Mouse (Mus musculus) forebrain, embryonic 11.5 days (tissue): ENCODE measurements around the gene Scamp3. TPM values are rescaled to one million over a fixed set of nuclear protein-coding genes. Genes with fewer than 3 reads are reported as not detected.
A peak's percentile ranks its signal among the peaks of the same experiment; 100 is the strongest.

Experiments used
- ATAC-seq: fragments of 200-750 bp; cut with Nextera tagmentation; replicated peaks from 2 replicates; pipeline ENCODE4 v1.8.0; 2017; ENCODE audit warnings: moderate TSS enrichment; ENCODE audit not compliant: low FRiP score
- DNase-seq: peaks from one replicate; pipeline ENCODE4 v3.0.0-alpha.2; 2017; ENCODE audit warnings: low spot score
- H3K27ac ChIP-seq: fragments of 300-500 bp; sonication (generic); 2 replicates; pipeline ENCODE4 v1.5.1; 2014; ENCODE audit warnings: low read depth, low read length
- H3K27me3 ChIP-seq: fragments of 300-500 bp; sonication (generic); 2 replicates; pipeline ENCODE4 v1.6.1; 2014; ENCODE audit warnings: mild to moderate bottlenecking, low read length, mixed read lengths; ENCODE audit not compliant: control insufficient read depth, insufficient read depth
- H3K36me3 ChIP-seq: fragments of 300-500 bp; sonication (generic); 2 replicates; pipeline ENCODE4 v1.6.1; 2014; ENCODE audit warnings: mild to moderate bottlenecking, low read length, moderate library complexity, mixed read lengths; ENCODE audit not compliant: control insufficient read depth, insufficient read depth
- H3K4me1 ChIP-seq: fragments of 300-500 bp; sonication (generic); replicated peaks from 2 replicates; pipeline ENCODE4 v1.6.1; 2014; ENCODE audit warnings: low read length, mixed read lengths; ENCODE audit not compliant: control insufficient read depth, insufficient read depth
- H3K4me2 ChIP-seq: fragments of 300-500 bp; sonication (generic); 2 replicates; pipeline ENCODE4 v1.6.1; 2014; ENCODE audit warnings: low read depth, mild to moderate bottlenecking, low read length, moderate library complexity, mixed read lengths; ENCODE audit not compliant: severe bottlenecking
- H3K4me3 ChIP-seq: fragments of 300-500 bp; sonication (generic); 2 replicates; pipeline ENCODE4 v1.5.1; 2014; ENCODE audit warnings: low read depth, low read length
- H3K9ac ChIP-seq: fragments of 300-500 bp; sonication (generic); 2 replicates; pipeline ENCODE4 v1.6.1; 2014; ENCODE audit warnings: low read length
- H3K9me3 ChIP-seq: fragments of 300-500 bp; sonication (generic); 2 replicates; pipeline ENCODE4 v1.6.1; 2016; ENCODE audit warnings: low read length, mixed read lengths; ENCODE audit not compliant: control insufficient read depth
- WGBS: fragments of 180-500 bp; shearing (Covaris S2); extraction: QIAGEN DNeasy Blood & Tissue Kit; methylation state at CpG from one replicate; pipeline ENCODE4 v1.1.7; 2014; 5-methylcytosine and 5-hydroxymethylcytosine counted together
- polyA plus RNA-seq: library from polyadenylated mRNA; unstranded; fragments of >200 nt; fragmentation: Nextera tagmentation; extraction: Ambion mirVana; gene quantifications from 2 replicates; pipeline ENCODE4 v1.2.1, GENCODE M21; 2014

Scamp3 gene
- polyA plus RNA-seq, 1 experiment from 2014 or later: 92.5 TPM

- no peak overlapping the region for H3K9ac ChIP-seq
- ATAC-seq (no peak), DNase-seq (peak; percentile 43)
- H3K27me3 ChIP-seq: no peaks in the 10 kb centered on the region
- H3K27ac ChIP-seq: no peak overlapping the region
- H3K36me3 ChIP-seq: peaks cover 23% of the 10 kb centered on the region
- H3K4me2 ChIP-seq: 0 out of 2 replicates have a peak overlapping the region, but pooled peaks have one; percentile 5
- peaks cover 17% of the 10 kb centered on the region; the same call in 1 of the 2 replicates for H3K4me1 ChIP-seq
- no peaks in the 10 kb centered on the region for H3K9me3 ChIP-seq
- H3K4me3 ChIP-seq: no peak overlapping the region
- 96% methylated on average over 19 of the region's 19 CpGs for WGBS
Observed at GRCm38 (mm10) chr3:89166945-89167344, 10.3 kb upstream of the Scamp3 start.

- H3K9ac ChIP-seq: no peak overlapping the region
- H3K4me3 ChIP-seq: no peak overlapping the region
- H3K4me1 ChIP-seq: peaks cover 5% of the 10 kb centered on the region; the same call in 1 of the 2 replicates
- H3K9me3 ChIP-seq: no peaks in the 10 kb centered on the region
- DNase-seq (no peak), ATAC-seq (no peak)
- no peak overlapping the region for H3K27ac ChIP-seq
- peaks cover 32% of the 10 kb centered on the region for H3K36me3 ChIP-seq
- H3K27me3 ChIP-seq: no peaks in the 10 kb centered on the region
- WGBS: 90% methylated on average over 11 of the region's 11 CpGs
- H3K4me2 ChIP-seq: no peak overlapping the region
Observed at GRCm38 (mm10) chr3:89174844-89175243, 2.4 kb upstream of the Scamp3 start.

GRCm38 (mm10) chr3:89175544-89175943 is 1.7 kb upstream of the Scamp3 start:
- H3K36me3 ChIP-seq: peaks cover 32% of the 10 kb centered on the region
- H3K9me3 ChIP-seq: no peaks in the 10 kb centered on the region
- H3K4me3 ChIP-seq: no peak overlapping the region
- H3K9ac ChIP-seq: no peak overlapping the region
- H3K4me2 ChIP-seq: no peak overlapping the region
- DNase-seq: no peak
- 95% methylated on average over 10 of the region's 10 CpGs for WGBS
- H3K4me1 ChIP-seq: peaks cover 5% of the 10 kb centered on the region; the same call in 1 of the 2 replicates
- no peak overlapping the region for H3K27ac ChIP-seq
- ATAC-seq: no peak
- H3K27me3 ChIP-seq: no peaks in the 10 kb centered on the region

- Histone ChIP-seq H3K4me3 (no peak overlapping the region; the same call in 1 of the 2 replicates), H3K4me2 (no peak overlapping the region), H3K9ac (no peak overlapping the region), H3K36me3 (peaks cover 33% of the 10 kb centered on the region), H3K27ac (no peak overlapping the region), H3K27me3 (no peaks in the 10 kb centered on the region), H3K9me3 (no peaks in the 10 kb centered on the region), H3K4me1 (peaks cover 5% of the 10 kb centered on the region; the same call in 1 of the 2 replicates)
- WGBS: 87% methylated on average over 7 of the region's 7 CpGs
- ATAC-seq (no peak; the same call in 1 of the 2 replicates), DNase-seq (no peak)
Observed at GRCm38 (mm10) chr3:89176421-89176820, 852 bp upstream of the Scamp3 start.

- H3K27ac ChIP-seq: peak overlapping the region; percentile 54; the same call in 1 of the 2 replicates
- H3K27me3 ChIP-seq: no peaks in the 10 kb centered on the region
- H3K36me3 ChIP-seq: peaks cover 31% of the 10 kb centered on the region
- WGBS: 8% methylated on average over 6 of the region's 6 CpGs
- no peak for DNase-seq
- peak overlapping the region; percentile 59 for H3K4me3 ChIP-seq
- peaks cover 5% of the 10 kb centered on the region; the same call in 1 of the 2 replicates for H3K4me1 ChIP-seq
- H3K9ac ChIP-seq: peak overlapping the region; percentile 81
- H3K9me3 ChIP-seq: no peaks in the 10 kb centered on the region
- H3K4me2 ChIP-seq: peak overlapping the region; percentile 87
- no peak for ATAC-seq
Observed at GRCm38 (mm10) chr3:89178107-89178385, 773 bp downstream of the Scamp3 start.

GRCm38 (mm10) chr3:89179056-89179455 is 1.8 kb downstream of the Scamp3 start:
- WGBS: 89% methylated on average over 11 of the region's 11 CpGs
- H3K4me3 ChIP-seq: no peak overlapping the region
- H3K4me1 ChIP-seq: peaks cover 12% of the 10 kb centered on the region
- no peak overlapping the region for H3K27ac ChIP-seq
- H3K4me2 ChIP-seq: no peak overlapping the region
- H3K9ac ChIP-seq: no peak overlapping the region
- no peak for ATAC-seq
- peaks cover 22% of the 10 kb centered on the region for H3K36me3 ChIP-seq
- no peaks in the 10 kb centered on the region for H3K27me3 ChIP-seq
- no peaks in the 10 kb centered on the region for H3K9me3 ChIP-seq
- DNase-seq: no peak

- ATAC-seq: no peak
- Histone ChIP-seq H3K4me2 (no peak overlapping the region), H3K9me3 (no peaks in the 10 kb centered on the region), H3K27ac (no peak overlapping the region), H3K27me3 (no peaks in the 10 kb centered on the region), H3K4me3 (no peak overlapping the region), H3K36me3 (peaks cover 9% of the 10 kb centered on the region; the same call in 1 of the 2 replicates), H3K4me1 (peaks cover 21% of the 10 kb centered on the region), H3K9ac (no peak overlapping the region)
- 93% methylated on average over 27 of the region's 27 CpGs for WGBS
- DNase-seq: peak; percentile 52
Observed at GRCm38 (mm10) chr3:89181749-89182500, 4.7 kb downstream of the Scamp3 start.

GRCm38 (mm10) chr3:89182531-89183057 is 5.3 kb downstream of the Scamp3 start:
- peak overlapping the region; percentile 55 for H3K4me3 ChIP-seq

More at GRCm38 (mm10) chr3:89182531-89183057, 5.3 kb downstream of the Scamp3 start:
- ATAC-seq (peak; percentile 38; the same call in 1 of the 2 replicates), DNase-seq (no peak)
- no peaks in the 10 kb centered on the region for H3K27me3 ChIP-seq
- 54% methylated on average over 7 of the region's 7 CpGs for WGBS
- no peaks in the 10 kb centered on the region for H3K9me3 ChIP-seq
- no peak overlapping the region for H3K9ac ChIP-seq
- H3K36me3 ChIP-seq: peaks cover 9% of the 10 kb centered on the region; the same call in 1 of the 2 replicates
- no peak overlapping the region; the same call in 1 of the 2 replicates for H3K4me2 ChIP-seq
- H3K27ac ChIP-seq: no peak overlapping the region
- peaks cover 25% of the 10 kb centered on the region for H3K4me1 ChIP-seq
